Mouse (Mus musculus): ENCODE results near the gene Oprm1.
A peak's percentile ranks its signal among the peaks of the same experiment; 100 is the strongest.
"Not testable (repeated sequence)": the region's sequence is repeated elsewhere in the genome, so short reads cannot be mapped to it uniquely, and the experiment has no call there.

The Oprm1 gene

DNA sequence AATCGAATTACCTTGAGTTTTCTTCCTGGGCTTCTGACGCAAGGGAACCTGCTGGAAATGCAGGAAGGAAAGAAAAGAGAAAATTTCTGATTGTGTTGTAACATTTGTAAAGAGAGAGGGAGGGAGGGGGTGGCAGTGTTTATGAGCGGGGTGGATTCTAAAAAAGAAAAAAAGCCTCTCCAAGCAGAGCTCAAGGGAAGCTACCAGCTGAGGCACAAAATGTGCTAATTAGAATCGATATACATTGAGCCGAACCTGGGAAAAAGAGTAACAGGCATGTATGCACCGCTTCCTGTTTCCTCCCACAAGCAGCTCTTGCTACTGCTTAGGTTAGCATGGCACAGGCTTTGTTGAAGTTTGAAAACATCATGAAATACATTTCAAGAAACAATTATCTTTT lies 221.9 kb downstream of the Oprm1 start:
- DNase-seq, result peak; percentile 7 to 41

DNA sequence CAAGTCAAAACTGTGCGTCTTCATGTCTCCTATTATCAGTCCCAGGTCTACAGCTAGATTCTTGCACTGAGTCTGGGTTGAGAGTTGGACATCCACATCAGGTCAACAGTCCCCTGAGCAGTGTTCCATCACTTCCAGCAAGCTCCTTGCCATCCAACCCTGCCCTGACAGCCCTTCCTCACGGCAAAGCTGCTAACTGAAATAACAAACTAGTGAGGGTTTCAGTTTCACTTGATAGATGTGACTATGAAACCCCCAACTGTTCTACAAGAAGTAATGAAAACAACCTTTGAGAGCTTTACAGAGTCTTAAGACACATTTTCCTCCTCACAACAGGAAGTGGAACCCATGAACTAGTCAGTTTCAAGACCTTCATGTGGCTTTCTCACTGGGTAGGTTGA lies 224.4 kb downstream of the Oprm1 start:
- DNase-seq, result no peak

DNA sequence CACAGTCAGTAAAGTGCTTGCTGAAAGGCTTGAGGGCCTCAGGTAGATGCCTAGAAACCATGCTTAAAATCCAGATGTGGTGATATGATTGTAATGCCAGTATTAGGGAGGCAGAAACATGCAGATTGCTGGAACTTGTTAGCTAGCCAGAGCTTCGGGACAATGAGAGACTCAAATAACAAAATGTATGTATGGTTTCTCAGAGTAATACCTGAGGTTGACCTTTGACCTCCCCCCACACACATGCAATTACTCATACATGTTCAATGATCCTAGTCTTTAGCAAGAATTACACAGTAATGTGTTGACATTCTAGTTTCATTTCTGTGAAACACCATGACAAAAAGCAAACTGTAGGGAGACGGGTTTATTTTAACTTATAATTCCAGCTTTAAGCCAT lies 225.1 kb downstream of the Oprm1 start:
- DNase-seq, result no peak

DNA sequence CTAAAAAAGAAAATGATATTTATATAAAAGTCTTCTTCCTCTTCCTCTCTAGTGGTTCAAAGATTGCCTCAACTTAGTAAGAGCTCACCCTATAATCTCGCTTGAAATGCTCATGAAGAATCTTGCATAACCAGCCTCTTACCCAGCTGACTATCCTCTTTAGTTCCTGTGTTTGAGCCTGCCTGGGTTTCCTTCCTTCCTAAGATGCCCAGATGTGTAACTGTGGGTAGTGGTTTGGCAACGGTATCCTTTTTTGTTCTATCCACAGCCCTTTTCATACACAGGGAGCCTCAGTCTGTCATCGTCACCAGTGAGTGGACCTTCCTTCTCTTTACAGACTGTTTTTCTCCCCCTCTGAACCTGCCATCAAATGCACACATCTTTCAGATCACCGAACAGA lies 227.9 kb downstream of the Oprm1 start:
- DNase-seq, result no peak

GRCm38 (mm10) chr10:6987399-6988098 lies 229.2 kb downstream of the Oprm1 start:
- DNase-seq, result no peak

GRCm38 (mm10) chr10:6988555-6988954 lies 230.2 kb downstream of the Oprm1 start:
- no peak for DNase-seq

DNA sequence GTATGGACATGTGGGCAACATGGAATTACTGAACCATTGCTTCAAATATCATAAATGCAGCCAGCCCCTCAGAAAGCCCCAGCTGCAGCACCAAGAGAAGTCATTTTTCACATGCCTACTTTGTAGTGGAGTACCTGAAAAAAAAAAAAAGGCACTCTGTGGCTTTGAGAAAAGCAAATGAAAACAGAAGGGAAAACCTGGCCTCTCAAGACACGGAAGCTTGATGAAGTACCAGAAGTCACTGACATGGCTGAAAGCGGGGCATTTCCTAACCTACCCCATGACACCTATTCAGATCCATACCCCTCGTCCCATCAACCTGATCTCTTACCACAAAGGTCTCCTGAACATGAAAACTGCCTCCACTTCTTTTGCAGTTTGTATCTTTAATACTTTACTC lies 238.6 kb downstream of the Oprm1 start:
- no peak for DNase-seq

DNA sequence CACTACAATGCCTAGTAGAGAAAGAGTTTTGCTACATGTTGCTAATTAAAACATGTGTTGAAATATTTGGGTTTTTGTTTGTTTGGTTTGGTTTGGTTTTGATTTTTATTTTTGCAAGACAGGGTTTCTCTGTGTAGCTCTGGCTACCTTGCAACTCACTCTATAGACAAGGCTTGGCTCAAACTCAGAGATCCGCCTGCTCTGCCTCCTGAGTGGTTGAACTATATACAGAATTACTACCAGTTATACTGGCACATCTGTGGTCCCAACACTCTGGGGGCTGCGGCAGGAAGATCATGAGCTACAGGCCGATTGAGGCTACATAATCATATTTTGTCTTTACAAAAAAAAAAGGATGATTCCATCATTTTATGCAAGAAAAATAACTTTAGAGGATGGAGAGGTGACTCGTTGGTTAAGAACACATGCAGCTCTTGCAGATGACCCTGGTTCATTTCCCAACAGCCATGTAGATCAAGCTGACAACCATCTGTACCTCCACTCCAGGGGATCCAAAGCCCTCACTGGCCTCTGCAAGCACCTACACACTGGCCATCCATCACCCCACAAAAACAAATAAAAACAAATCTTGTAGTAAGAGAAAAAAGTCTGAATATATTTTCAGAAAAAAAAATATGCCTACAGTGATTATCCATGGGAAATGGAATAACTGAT lies 240.4 kb downstream of the Oprm1 start:
- DNase-seq, result peak; percentile 36 to 45

- DNase-seq, result no peak
Measured at GRCm38 (mm10) chr10:6999355-6999754, 241.0 kb downstream of the Oprm1 start.

DNA sequence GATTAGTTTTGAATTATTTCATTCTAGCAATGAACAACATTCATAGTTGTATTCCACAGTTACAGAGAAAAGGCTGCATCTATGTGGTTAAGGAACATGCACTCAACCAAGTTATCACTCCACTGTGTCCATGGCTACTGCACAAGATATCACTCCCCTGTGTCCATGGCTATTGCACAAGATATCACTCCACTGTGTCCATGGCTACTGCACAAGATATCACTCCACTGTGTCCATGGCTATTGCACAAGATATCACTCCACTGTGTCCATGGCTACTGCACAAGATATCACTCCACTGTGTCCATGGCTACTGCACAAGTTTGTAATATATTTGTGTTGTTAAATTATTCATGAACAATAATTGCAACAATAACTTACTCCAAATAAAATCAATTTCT lies 245.6 kb downstream of the Oprm1 start:
- not testable (repeated sequence) for DNase-seq

DNA sequence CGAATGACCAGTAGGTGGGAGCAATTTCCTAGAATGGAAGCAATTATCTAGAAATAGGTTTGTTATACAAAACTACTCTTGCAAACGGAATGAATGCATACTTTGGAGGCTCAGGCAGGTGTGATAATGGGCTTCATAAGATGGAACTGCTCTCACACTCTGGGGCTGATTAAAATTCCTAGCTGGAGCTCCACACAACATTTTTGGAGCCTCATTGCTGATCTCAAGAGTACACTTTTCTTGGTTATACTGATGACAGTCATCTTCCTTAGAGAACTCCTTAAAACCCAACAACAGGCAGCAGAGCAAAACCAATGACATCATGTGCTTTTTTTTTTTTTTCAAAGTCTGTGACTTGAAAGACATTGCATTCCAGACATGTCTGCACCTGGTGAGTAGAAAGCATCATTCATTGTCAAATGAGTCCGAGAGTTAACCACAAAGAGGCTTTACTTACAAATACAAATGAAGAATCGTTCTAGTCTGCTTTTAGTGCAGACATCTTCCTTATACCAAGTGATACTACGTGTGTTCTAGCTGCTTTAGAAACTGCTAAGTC lies 246.8 kb downstream of the Oprm1 start:
- DNase-seq, result no peak

GRCm38 (mm10) chr10:7010543-7010942 lies 252.2 kb downstream of the Oprm1 start:
- DNase-seq, result no peak

GRCm38 (mm10) chr10:7015199-7015598 lies 256.9 kb downstream of the Oprm1 start:
- DNase-seq, result peak in 1 of 2 experiments; percentile 6

- DNase-seq, result no peak
Measured at GRCm38 (mm10) chr10:7019781-7020386, 261.6 kb downstream of the Oprm1 start.

GRCm38 (mm10) chr10:7020551-7020950 lies 262.2 kb downstream of the Oprm1 start:
- DNase-seq, result no peak

GRCm38 (mm10) chr10:7025028-7025427 lies 266.7 kb downstream of the Oprm1 start:
- DNase-seq, result no peak

DNA sequence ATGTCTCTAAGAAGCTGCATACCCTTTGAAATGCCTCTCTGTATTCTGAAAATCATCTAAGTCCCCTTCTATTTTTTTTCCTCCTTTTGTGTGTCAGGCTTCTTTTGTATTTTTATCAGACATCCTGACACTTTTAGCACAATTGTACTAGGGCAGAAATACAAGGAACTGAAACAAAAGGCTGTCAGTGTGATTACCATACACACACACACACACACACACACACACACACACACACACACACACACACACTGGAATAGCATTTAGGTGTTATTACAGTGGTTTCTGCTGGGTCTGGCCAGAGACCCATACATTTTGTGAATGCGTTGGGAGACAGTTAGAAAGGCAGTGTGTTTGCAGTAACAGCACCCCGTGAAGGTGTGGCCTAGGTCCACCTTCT lies 275.2 kb downstream of the Oprm1 start:
- DNase-seq, result no peak

GRCm38 (mm10) chr10:7035547-7035946 lies 277.2 kb downstream of the Oprm1 start:
- DNase-seq, result no peak

- no peak for DNase-seq
Measured at GRCm38 (mm10) chr10:7037194-7037593, 278.9 kb downstream of the Oprm1 start.

GRCm38 (mm10) chr10:7041032-7041431 lies 282.7 kb downstream of the Oprm1 start:
- no peak for DNase-seq

DNA sequence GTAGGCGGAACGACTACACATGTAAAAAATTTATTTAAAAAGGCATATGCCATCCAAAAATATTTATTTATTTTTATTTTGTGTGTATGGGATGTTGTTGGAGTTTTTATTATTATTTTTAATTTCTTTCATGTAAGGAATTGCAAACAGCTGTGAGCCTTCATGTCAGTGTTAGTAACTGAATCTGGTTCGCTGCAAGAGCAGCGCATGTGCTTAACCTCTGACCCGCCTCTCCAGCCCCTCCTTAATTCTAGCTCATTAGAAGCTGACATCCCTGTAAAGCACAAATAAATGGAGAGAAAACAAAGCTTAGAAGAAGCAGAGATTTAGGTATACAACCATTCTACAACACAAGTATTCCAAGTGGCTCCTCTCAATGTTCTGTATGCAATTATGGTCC lies 285.6 kb downstream of the Oprm1 start:
- no peak for DNase-seq

GRCm38 (mm10) chr10:7047288-7047918 lies 289.1 kb downstream of the Oprm1 start:
- DNase-seq, result no peak

GRCm38 (mm10) chr10:7047919-7048291 lies 289.6 kb downstream of the Oprm1 start:
- no peak for DNase-seq

All from cerebellum, postnatal 36 days (tissue).